In genomic region chr11:24123991-24124390, GRCm38 (mm10) we compare ENCODE assay signal across 25 mouse cellular contexts. TPM values are rescaled to one million over a fixed set of nuclear protein-coding genes. Genes with fewer than 3 reads are reported as not detected.
DNase-seq lines count a peak whose midpoint lies in the region; ATAC-seq and TF ChIP-seq lines count a peak whose summit lies in the region.
"Had no signal": no experiment of that assay in that cellular context is flagged by ENCODE, and none has a peak within 500 bp of the region (broad histone marks: within the 10 kb centered on the region; RNA-seq: fewer than 3 reads in every experiment).

No protein-coding gene starts in this region.

- peak overlapping the region; percentile 13; the same call in 1 of the 2 replicates for H3K27ac ChIP-seq in liver, embryonic 11.5 days (ENCODE audit: low read depth, low read length)
- no peak overlapping the region for H3K27ac ChIP-seq in liver, postnatal 0 days (ENCODE audit: low read depth)
- peak overlapping the region; percentile 50 for H3K27ac ChIP-seq in liver, embryonic 16.5 days (ENCODE audit: low read length)
- no peak overlapping the region for H3K27ac ChIP-seq in intestine, postnatal 0 days (ENCODE audit: low read depth, low read length)
- H3K27ac ChIP-seq: embryonic facial prominence, embryonic 15.5 days; forebrain, embryonic 10.5 days; heart, embryonic 10.5 days had no signal

- DNase-seq in liver, embryonic 11.5 days (ENCODE audit: low spot score): no peak
- no peak for DNase-seq in liver, postnatal 0 days
- no peak for DNase-seq in right cerebral cortex, adult 2 months (ENCODE audit: low spot score in 2 of 2)
- DNase-seq: adrenal gland, adult 2 months; adrenal gland, postnatal 36 days; cerebellum, adult 2 months; cerebellum, postnatal 10 days; embryo, embryonic 11 days; gastrocnemius, postnatal 36 days; heart, adult 18-20 months; heart, postnatal 10 days; heart, postnatal 4 days had no signal

- H3K4me1 ChIP-seq in liver, embryonic 11.5 days (replicated peaks; ENCODE audit: control insufficient read depth, insufficient read depth, low read length): peaks cover 68% of the 10 kb centered on the region
- peaks cover 34% of the 10 kb centered on the region for H3K4me1 ChIP-seq in liver, postnatal 0 days (ENCODE audit: insufficient read depth)
- peaks cover 72% of the 10 kb centered on the region for H3K4me1 ChIP-seq in liver, embryonic 16.5 days (ENCODE audit: control insufficient read depth, low read depth, low read length)
- H3K4me1 ChIP-seq in intestine, postnatal 0 days (replicated peaks; ENCODE audit: control insufficient read depth, insufficient read depth, low read length): no peaks in the 10 kb centered on the region; the same call in 1 of the 2 replicates

- 61% methylated on average over 2 of the region's 2 CpGs for WGBS in liver, embryonic 11.5 days
- WGBS in liver, postnatal 0 days (ENCODE audit: insufficient replicate concordance): 55% methylated on average over 2 of the region's 2 CpGs
- WGBS in liver, embryonic 16.5 days (ENCODE audit: insufficient replicate concordance): 44% methylated on average over 2 of the region's 2 CpGs
- WGBS in intestine, postnatal 0 days: 88% methylated on average over 2 of the region's 2 CpGs

- H3K9me3 ChIP-seq in liver, embryonic 11.5 days (ENCODE audit: control insufficient read depth, low read length): no peaks in the 10 kb centered on the region
- H3K9me3 ChIP-seq in liver, postnatal 0 days (ENCODE audit: low read length): no peaks in the 10 kb centered on the region
- no peaks in the 10 kb centered on the region for H3K9me3 ChIP-seq in liver, embryonic 16.5 days (replicated peaks; ENCODE audit: control insufficient read depth, low read length)
- no peaks in the 10 kb centered on the region for H3K9me3 ChIP-seq in intestine, postnatal 0 days (ENCODE audit: control insufficient read depth)
- H3K9me3 ChIP-seq: embryonic facial prominence, embryonic 15.5 days; forebrain, embryonic 10.5 days; heart, embryonic 10.5 days; hindbrain, embryonic 13.5 days had no signal

- H3K4me3 ChIP-seq in liver, embryonic 11.5 days (ENCODE audit: low read depth, low read length): no peak overlapping the region
- no peak overlapping the region for H3K4me3 ChIP-seq in liver, postnatal 0 days (ENCODE audit: low read depth, low read length)
- no peak overlapping the region for H3K4me3 ChIP-seq in liver, embryonic 16.5 days (ENCODE audit: low read depth, low read length)
- H3K4me3 ChIP-seq in intestine, postnatal 0 days (ENCODE audit: low read depth, low read length): no peak overlapping the region
- H3K4me3 ChIP-seq: embryonic facial prominence, embryonic 15.5 days; erythroblast, embryonic 14.5 days; forebrain, embryonic 10.5 days; heart, embryonic 10.5 days; hindbrain, embryonic 13.5 days had no signal

- H3K4me2 ChIP-seq in liver, embryonic 11.5 days: no peak overlapping the region
- no peak overlapping the region for H3K4me2 ChIP-seq in liver, postnatal 0 days (ENCODE audit: low read depth, low read length)
- no peak overlapping the region for H3K4me2 ChIP-seq in liver, embryonic 16.5 days (ENCODE audit: low read depth, low read length)
- no peak overlapping the region for H3K4me2 ChIP-seq in intestine, postnatal 0 days (replicated peaks; ENCODE audit: low read depth)
- H3K4me2 ChIP-seq: embryonic facial prominence, embryonic 15.5 days; hindbrain, embryonic 13.5 days had no signal

- H3K27me3 ChIP-seq in liver, embryonic 11.5 days (replicated peaks; ENCODE audit: control insufficient read depth, insufficient read depth, low read length): no peaks in the 10 kb centered on the region
- no peaks in the 10 kb centered on the region for H3K27me3 ChIP-seq in liver, postnatal 0 days (ENCODE audit: insufficient read depth, low read length)
- no peaks in the 10 kb centered on the region for H3K27me3 ChIP-seq in liver, embryonic 16.5 days (ENCODE audit: control insufficient read depth, insufficient read depth, low read depth, low read length)
- H3K27me3 ChIP-seq in intestine, postnatal 0 days (replicated peaks; ENCODE audit: control insufficient read depth, insufficient read depth, low read length): no peaks in the 10 kb centered on the region
- H3K27me3 ChIP-seq: CH12.LX; embryonic facial prominence, embryonic 15.5 days; hindbrain, embryonic 13.5 days had no signal

- no peak for ATAC-seq in liver, embryonic 11.5 days (replicated peaks; ENCODE audit: low FRiP score)
- no peak for ATAC-seq in liver, postnatal 0 days
- ATAC-seq in granulocyte monocyte progenitor cell, adult 5-6 weeks (replicated peaks; ENCODE audit: poor library complexity, severe bottlenecking): 0 out of 2 replicates have a peak, but pooled peaks have one; percentile 7
- no peak for ATAC-seq in liver, embryonic 16.5 days (ENCODE audit: low read depth)
- ATAC-seq in intestine, postnatal 0 days: no peak
- ATAC-seq: forebrain, embryonic 14.5 days had no signal

- TF ChIP-seq CTCF in liver, postnatal 0 days (IDR thresholded peaks at IDR 0.05; ENCODE audit: low read depth): no peak
- no peak for TF ChIP-seq CTCF in intestine, postnatal 0 days (IDR thresholded peaks at IDR 0.05; ENCODE audit: low read depth)

- TF ChIP-seq EP300 in liver, postnatal 0 days (IDR thresholded peaks at IDR 0.05; ENCODE audit: low read depth): no peak

- 0 out of 2 replicates have a peak, but pooled peaks cover 3% of the 10 kb centered on the region for H3K36me3 ChIP-seq in liver, embryonic 11.5 days (ENCODE audit: control insufficient read depth, insufficient read depth, low read length)
- no peaks in the 10 kb centered on the region for H3K36me3 ChIP-seq in liver, postnatal 0 days (replicated peaks; ENCODE audit: insufficient read depth, low read length)
- H3K36me3 ChIP-seq in liver, embryonic 16.5 days (ENCODE audit: control insufficient read depth, insufficient read depth): no peaks in the 10 kb centered on the region
- no peaks in the 10 kb centered on the region for H3K36me3 ChIP-seq in intestine, postnatal 0 days (ENCODE audit: control insufficient read depth, insufficient read depth)
- H3K36me3 ChIP-seq: embryonic facial prominence, embryonic 15.5 days; heart, embryonic 10.5 days; hindbrain, embryonic 13.5 days had no signal

- no peak overlapping the region for H3K9ac ChIP-seq in liver, embryonic 11.5 days (ENCODE audit: low read depth, low read length)
- no peak overlapping the region for H3K9ac ChIP-seq in liver, postnatal 0 days (replicated peaks)
- no peak overlapping the region for H3K9ac ChIP-seq in liver, embryonic 16.5 days (ENCODE audit: low read depth, low read length)
- no peak overlapping the region for H3K9ac ChIP-seq in intestine, postnatal 0 days (ENCODE audit: low read depth, low read length)
- H3K9ac ChIP-seq: embryonic facial prominence, embryonic 15.5 days; hindbrain, embryonic 13.5 days had no signal

RNA-seq across cellular contexts. Expression of gene Bcl11a, which starts 46.1 kb away (rescaled TPM):
- 92.2 and 95.4 TPM in 2 replicates for polyA plus RNA-seq in liver, embryonic 11.5 days (2014; fragmentation: Nextera tagmentation; extraction: Ambion mirVana)
- polyA plus RNA-seq in liver, postnatal 0 days (2015; fragmentation: Nextera tagmentation; extraction: Ambion mirVana): 6.6 and 10.3 TPM in 2 replicates
- total RNA-seq in granulocyte monocyte progenitor cell, adult 5-6 weeks (2014; fragmentation: Nextera tagmentation): 33.7 and 44.4 TPM in 2 replicates
- 10.0 and 16.0 TPM in 2 replicates for total RNA-seq in granulocyte monocyte progenitor cell, adult 5-6 weeks (2017)
- 17.7 and 20.9 TPM in 2 replicates for polyA plus RNA-seq in liver, embryonic 16.5 days (2015; fragmentation: Nextera tagmentation; extraction: Ambion mirVana)
- 5.9 and 6.5 TPM in 2 replicates for polyA plus RNA-seq in intestine, postnatal 0 days (2015; fragmentation: Nextera tagmentation; extraction: Ambion mirVana)

RNA-seq across cellular contexts. Expression of gene A830031A19Rik, which starts 49.1 kb away (rescaled TPM):
- polyA plus RNA-seq in liver, embryonic 11.5 days (2014; fragmentation: Nextera tagmentation; extraction: Ambion mirVana): not detected in 2 replicates
- polyA plus RNA-seq in liver, postnatal 0 days (2015; fragmentation: Nextera tagmentation; extraction: Ambion mirVana): not detected in 2 replicates
- total RNA-seq in granulocyte monocyte progenitor cell, adult 5-6 weeks (2014; fragmentation: Nextera tagmentation): not detected in 2 replicates
- total RNA-seq in granulocyte monocyte progenitor cell, adult 5-6 weeks (2017): not detected in 2 replicates
- not detected in 2 replicates for polyA plus RNA-seq in liver, embryonic 16.5 days (2015; fragmentation: Nextera tagmentation; extraction: Ambion mirVana)
- not detected in 2 replicates for polyA plus RNA-seq in intestine, postnatal 0 days (2015; fragmentation: Nextera tagmentation; extraction: Ambion mirVana)
- total RNA-seq: adrenal gland, adult 2 months; adrenal gland, postnatal 36 days; CH12.LX; gastrocnemius, adult 8-10 months; gastrocnemius, postnatal 36 days; heart, adult 18-20 months; heart, postnatal 10 days; heart, postnatal 4 days had no signal
- polyA plus RNA-seq: adrenal gland, adult 2 months; cerebellum, adult 2 months; embryonic facial prominence, embryonic 11.5 days; embryonic facial prominence, embryonic 15.5 days; erythroblast, embryonic 14.5 days; forebrain, embryonic 10.5 days; heart, embryonic 10.5 days; heart, embryonic 14.5 days had no signal

Comparison
In these comparisons a context has a peak if more than half of its experiments do, and no peak if none do; other contexts are left out.
1. H3K27ac ChIP-seq: peak in liver, embryonic 11.5 days (single experiment) and liver, embryonic 16.5 days (single experiment); none in liver, postnatal 0 days (single experiment) and intestine, postnatal 0 days (single experiment).